Mouse (Mus musculus): ENCODE data around the gene Stmnd1.

GRCm38 (mm10) chr13:46349664-46350063, 76.1 kb downstream of the Stmnd1 start:
- no peak for TF ChIP-seq POLR2A (IDR thresholded peaks at IDR 0.05; ENCODE audit: insufficient read depth, low read depth, low read length)
- TF ChIP-seq CTCF (IDR thresholded peaks at IDR 0.05; ENCODE audit: insufficient read depth, low read depth, low read length) = no peak

Measured in olfactory bulb, adult 2 months (tissue).